Mouse (Mus musculus): Measurements from ENCODE around the gene Olfr1039. TPM values are rescaled to one million over a fixed set of nuclear protein-coding genes. Genes with fewer than 3 reads are reported as not detected.

The Olfr1039 gene
- polyA plus RNA-seq, 1 experiment from 2014 or later, result not detected

Other genes with a start within 250 kb of the Olfr1039 start
- gene Olfr1024, start 230.9 kb downstream of the Olfr1039 start, polyA plus RNA-seq (2014; fragmentation: Nextera tagmentation; extraction: Ambion mirVana), result not detected in 2 replicates
- not detected in 2 replicates for gene Olfr1025-ps1, start 220.7 kb downstream of the Olfr1039 start, polyA plus RNA-seq (2014; fragmentation: Nextera tagmentation; extraction: Ambion mirVana)
- gene Olfr1026, start 214.4 kb downstream of the Olfr1039 start, polyA plus RNA-seq (2014; fragmentation: Nextera tagmentation; extraction: Ambion mirVana), result not detected in 2 replicates
- not detected in 2 replicates for gene Olfr1028, start 185.5 kb downstream of the Olfr1039 start, polyA plus RNA-seq (2014; fragmentation: Nextera tagmentation; extraction: Ambion mirVana)
- not detected in 2 replicates for gene Olfr1029, start 162.0 kb downstream of the Olfr1039 start, polyA plus RNA-seq (2014; fragmentation: Nextera tagmentation; extraction: Ambion mirVana)
- gene Olfr1030, start 156.7 kb downstream of the Olfr1039 start, polyA plus RNA-seq (2014; fragmentation: Nextera tagmentation; extraction: Ambion mirVana), result not detected in 2 replicates
- not detected in 2 replicates for gene Olfr1031, start 145.6 kb downstream of the Olfr1039 start, polyA plus RNA-seq (2014; fragmentation: Nextera tagmentation; extraction: Ambion mirVana)
- gene Olfr1032, start 130.4 kb downstream of the Olfr1039 start, polyA plus RNA-seq (2014; fragmentation: Nextera tagmentation; extraction: Ambion mirVana), result not detected in 2 replicates
- not detected in 2 replicates for gene Olfr1033, start 115.3 kb downstream of the Olfr1039 start, polyA plus RNA-seq (2014; fragmentation: Nextera tagmentation; extraction: Ambion mirVana)
- not detected in 2 replicates for gene Olfr1034, start 90.1 kb downstream of the Olfr1039 start, polyA plus RNA-seq (2014; fragmentation: Nextera tagmentation; extraction: Ambion mirVana)
- gene Olfr1036, start 61.9 kb downstream of the Olfr1039 start, polyA plus RNA-seq (2014; fragmentation: Nextera tagmentation; extraction: Ambion mirVana), result not detected in 2 replicates
- not detected in 2 replicates for gene Olfr1037, start 48.5 kb downstream of the Olfr1039 start, polyA plus RNA-seq (2014; fragmentation: Nextera tagmentation; extraction: Ambion mirVana)
- gene Olfr1040, start 10.8 kb upstream of the Olfr1039 start, polyA plus RNA-seq (2014; fragmentation: Nextera tagmentation; extraction: Ambion mirVana), result not detected in 2 replicates
- not detected in 2 replicates for gene Olfr1042, start 25.9 kb upstream of the Olfr1039 start, polyA plus RNA-seq (2014; fragmentation: Nextera tagmentation; extraction: Ambion mirVana)
- gene Olfr1043, start 31.6 kb upstream of the Olfr1039 start, polyA plus RNA-seq (2014; fragmentation: Nextera tagmentation; extraction: Ambion mirVana), result not detected in 2 replicates
- not detected in 2 replicates for gene Olfr1044, start 41.9 kb upstream of the Olfr1039 start, polyA plus RNA-seq (2014; fragmentation: Nextera tagmentation; extraction: Ambion mirVana)
- not detected in 2 replicates for gene Olfr52, start 49.8 kb upstream of the Olfr1039 start, polyA plus RNA-seq (2014; fragmentation: Nextera tagmentation; extraction: Ambion mirVana)
- gene Olfr1045, start 67.1 kb upstream of the Olfr1039 start, polyA plus RNA-seq (2014; fragmentation: Nextera tagmentation; extraction: Ambion mirVana), result not detected in 2 replicates
- not detected in 2 replicates for gene Olfr1046, start 83.4 kb upstream of the Olfr1039 start, polyA plus RNA-seq (2014; fragmentation: Nextera tagmentation; extraction: Ambion mirVana)
- gene Olfr1047, start 95.5 kb upstream of the Olfr1039 start, polyA plus RNA-seq (2014; fragmentation: Nextera tagmentation; extraction: Ambion mirVana), result not detected in 2 replicates
- gene Olfr1048, start 104.4 kb upstream of the Olfr1039 start, polyA plus RNA-seq (2014; fragmentation: Nextera tagmentation; extraction: Ambion mirVana), result not detected in 2 replicates
- gene Olfr1049, start 122.4 kb upstream of the Olfr1039 start, polyA plus RNA-seq (2014; fragmentation: Nextera tagmentation; extraction: Ambion mirVana), result not detected in 2 replicates
- not detected in 2 replicates for gene Olfr1051, start 143.2 kb upstream of the Olfr1039 start, polyA plus RNA-seq (2014; fragmentation: Nextera tagmentation; extraction: Ambion mirVana)
- not detected in 2 replicates for gene Olfr1052, start 156.5 kb upstream of the Olfr1039 start, polyA plus RNA-seq (2014; fragmentation: Nextera tagmentation; extraction: Ambion mirVana)
- not detected in 2 replicates for gene Olfr1053, start 179.4 kb upstream of the Olfr1039 start, polyA plus RNA-seq (2014; fragmentation: Nextera tagmentation; extraction: Ambion mirVana)
- not detected in 2 replicates for gene Olfr1054, start 199.5 kb upstream of the Olfr1039 start, polyA plus RNA-seq (2014; fragmentation: Nextera tagmentation; extraction: Ambion mirVana)
- gene Olfr1055, start 214.4 kb upstream of the Olfr1039 start, polyA plus RNA-seq (2014; fragmentation: Nextera tagmentation; extraction: Ambion mirVana), result not detected in 2 replicates
- not detected in 2 replicates for gene Olfr1056, start 226.5 kb upstream of the Olfr1039 start, polyA plus RNA-seq (2014; fragmentation: Nextera tagmentation; extraction: Ambion mirVana)
- gene Olfr1057, start 242.5 kb upstream of the Olfr1039 start, polyA plus RNA-seq (2014; fragmentation: Nextera tagmentation; extraction: Ambion mirVana), result not detected in 2 replicates

Measured in forebrain, embryonic 14.5 days (tissue).